Mouse (Mus musculus) lung, postnatal 14 days (tissue): ENCODE data around the gene Fxyd3.

ENCODE experiments used
- DNase-seq: peaks from one replicate; pipeline ENCODE4 v3.0.0; 2021

Fxyd3 gene

DNA sequence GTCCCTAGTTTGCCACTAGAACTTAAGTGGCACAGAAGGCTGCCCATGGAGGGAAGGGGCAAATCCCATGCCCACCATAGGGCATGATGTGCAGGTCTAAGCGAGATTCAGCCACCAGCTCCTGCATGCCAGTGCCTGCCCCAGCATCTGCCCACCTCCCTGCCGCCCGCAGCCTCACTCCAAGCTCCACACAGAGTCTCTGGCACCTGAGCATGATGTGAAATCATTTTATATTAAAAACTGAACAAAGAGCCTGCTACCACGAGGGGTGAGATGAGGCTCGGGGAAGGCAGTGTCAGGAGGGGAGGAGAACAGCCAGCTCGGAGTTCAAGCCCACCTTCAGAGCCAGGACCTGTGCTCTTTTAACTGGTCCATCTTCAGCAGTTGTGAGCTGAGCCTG is 6.2 kb downstream of the Fxyd3 start:
- DNase-seq: no peak

DNA sequence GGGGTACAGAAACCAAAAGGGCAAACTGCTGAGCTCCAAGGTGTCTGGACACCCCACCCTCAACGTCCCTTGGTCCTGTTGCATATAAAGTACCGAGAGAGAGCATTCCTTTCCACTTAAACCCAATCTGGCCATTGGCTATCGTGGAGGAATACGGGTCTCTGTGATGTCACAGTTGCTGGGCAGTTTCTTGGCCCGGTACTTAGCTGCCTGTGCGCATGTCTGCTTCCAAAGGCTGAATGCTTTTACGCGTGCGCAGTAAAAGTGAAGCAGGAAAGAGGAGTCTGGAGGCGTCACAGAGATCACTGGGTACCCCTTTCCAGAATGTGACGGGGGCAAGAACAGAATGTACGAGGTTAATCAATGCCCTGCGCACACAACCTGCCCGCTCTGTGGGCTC is 7.0 kb downstream of the Fxyd3 start:
- no peak for DNase-seq

DNA sequence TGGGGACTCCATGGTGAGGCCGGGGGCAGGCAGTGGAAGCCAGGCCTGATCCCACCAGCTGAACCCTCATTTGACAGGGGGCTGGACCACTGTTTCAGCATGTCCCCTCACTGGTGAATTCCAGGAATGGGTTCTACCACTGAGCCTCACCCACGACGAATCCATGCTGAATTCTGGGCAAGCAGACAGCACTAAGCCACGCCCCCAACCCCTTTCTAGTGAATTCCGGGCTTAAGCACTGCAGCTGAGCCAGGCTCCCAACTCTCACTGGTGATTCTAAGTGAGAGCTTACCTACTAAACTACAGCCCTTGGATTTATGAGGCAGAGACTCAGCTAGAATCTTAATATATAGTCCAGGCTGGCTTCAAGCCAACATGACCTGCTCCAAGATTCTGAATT is 8.7 kb downstream of the Fxyd3 start:
- DNase-seq: no peak

DNA sequence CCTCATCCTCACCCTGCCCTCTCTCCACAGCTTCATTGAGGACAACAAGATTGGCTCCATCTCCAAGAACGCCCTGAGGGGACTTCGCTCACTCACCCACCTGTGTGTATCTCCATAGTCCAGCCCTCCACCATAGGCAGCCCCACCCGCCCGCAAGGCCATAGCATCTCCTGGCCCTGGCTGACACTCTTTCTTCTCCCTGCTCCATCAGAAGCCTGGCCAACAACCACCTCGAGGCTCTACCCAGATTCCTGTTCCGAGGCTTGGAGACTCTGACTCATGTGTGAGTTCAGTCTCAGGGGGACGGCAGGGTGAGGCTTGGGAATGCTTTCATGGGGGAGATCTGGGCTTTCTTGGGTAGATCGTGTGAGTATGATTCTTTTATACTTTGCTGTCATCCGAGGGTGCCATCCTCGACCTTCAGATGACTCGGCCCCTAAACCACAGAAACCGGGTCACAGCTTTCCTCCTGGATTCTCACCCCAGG is 13.4 kb downstream of the Fxyd3 start:
- DNase-seq: no peak

DNA sequence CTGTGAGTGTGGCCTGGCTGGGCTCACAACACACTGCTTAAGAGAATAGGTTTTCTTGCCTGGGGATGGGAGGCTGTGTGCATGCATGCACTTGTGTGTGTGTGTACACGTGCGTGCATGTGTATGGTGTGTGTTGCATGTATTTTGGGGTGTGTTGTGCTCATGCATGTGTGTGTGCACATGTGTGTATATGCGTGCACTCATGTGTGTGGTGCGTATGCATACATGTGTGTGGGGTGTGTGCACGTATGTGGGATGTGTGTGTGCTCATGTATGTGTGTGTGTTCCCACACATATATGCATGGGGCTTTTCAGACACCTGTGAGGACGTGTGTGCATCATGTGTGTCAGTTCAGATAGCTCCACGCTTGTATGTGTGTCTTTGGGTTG is 15.9 kb downstream of the Fxyd3 start:
- no peak for DNase-seq

DNA sequence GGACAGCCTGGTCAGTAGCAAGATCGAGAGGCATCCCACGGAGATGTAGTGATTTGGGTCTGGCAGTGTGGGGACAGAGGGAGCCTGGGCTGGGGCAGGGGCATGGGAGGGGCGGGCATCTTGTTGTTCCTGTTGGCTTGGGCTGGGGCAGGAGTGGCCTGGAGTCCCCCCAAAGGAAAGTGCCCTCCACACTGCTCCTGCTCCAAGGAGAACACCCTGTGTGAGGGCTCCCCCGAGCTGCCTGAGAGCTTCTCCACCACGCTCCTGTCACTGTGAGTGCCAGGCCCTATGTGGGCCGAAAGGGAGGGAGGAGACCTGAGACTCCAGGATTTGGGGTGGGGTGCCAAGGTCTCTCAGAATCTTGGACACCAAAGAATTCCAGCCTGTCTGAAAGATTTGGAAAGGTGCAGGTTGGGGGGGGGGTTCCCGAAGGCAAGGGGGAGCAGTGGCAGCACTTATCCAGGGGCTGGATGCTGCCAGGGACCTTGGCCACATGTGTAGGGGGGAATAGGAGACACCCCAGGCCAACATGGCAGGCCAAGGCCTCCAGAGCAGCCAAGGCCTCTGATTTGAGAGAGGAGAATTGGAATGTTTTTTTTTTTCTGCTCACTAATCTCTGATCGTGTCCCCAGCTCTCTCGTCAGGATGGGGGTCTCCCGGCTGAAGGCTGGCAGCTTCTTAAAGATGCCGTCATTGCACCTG is 16.4 kb downstream of the Fxyd3 start:
- no peak for DNase-seq

DNA sequence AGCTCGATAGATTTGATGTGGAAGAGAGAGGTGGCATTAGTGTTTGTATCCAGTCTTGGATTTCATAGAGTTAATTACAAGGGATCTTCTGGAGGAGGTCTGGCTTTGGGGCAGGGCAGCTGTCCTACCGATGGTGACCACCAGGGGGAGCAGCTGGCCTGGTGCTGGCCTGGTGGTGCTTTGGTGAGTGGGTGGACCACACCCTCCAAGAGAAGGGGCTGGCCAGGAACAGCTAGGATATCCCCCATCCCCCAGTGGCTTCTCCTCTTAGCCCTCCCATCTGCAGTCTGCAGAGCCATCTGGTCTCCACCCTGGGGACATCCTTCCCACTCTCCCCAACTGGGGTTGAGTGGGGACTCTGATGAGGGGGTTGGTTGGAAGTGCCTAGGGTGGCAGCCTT is 17.4 kb downstream of the Fxyd3 start, which contains the start of gene Lgi4:
Gene Lgi4 (plus strand): TSS at position 235 of the 400 bp plus-strand sequence.
- DNase-seq: peak; percentile 87

DNA sequence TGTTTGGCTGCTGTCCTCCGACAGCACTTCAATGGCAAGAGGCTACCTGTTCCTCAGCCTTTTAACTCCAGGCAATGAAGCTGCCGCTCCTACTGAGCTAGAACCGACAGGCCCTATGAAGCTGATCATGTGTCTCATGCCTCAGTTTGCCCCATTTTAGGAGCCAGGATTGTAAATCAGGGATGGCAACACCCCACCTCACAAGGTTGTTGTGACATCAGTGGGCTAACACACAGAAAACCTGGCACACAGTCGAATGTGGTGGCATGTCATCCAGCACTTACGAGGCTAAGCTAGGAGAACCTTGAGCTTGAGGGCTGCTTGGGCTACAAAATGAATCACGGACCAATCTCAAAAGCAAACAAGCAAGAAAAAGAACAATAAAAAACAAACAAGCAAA is 18.3 kb downstream of the Fxyd3 start:
- no peak for DNase-seq

DNA sequence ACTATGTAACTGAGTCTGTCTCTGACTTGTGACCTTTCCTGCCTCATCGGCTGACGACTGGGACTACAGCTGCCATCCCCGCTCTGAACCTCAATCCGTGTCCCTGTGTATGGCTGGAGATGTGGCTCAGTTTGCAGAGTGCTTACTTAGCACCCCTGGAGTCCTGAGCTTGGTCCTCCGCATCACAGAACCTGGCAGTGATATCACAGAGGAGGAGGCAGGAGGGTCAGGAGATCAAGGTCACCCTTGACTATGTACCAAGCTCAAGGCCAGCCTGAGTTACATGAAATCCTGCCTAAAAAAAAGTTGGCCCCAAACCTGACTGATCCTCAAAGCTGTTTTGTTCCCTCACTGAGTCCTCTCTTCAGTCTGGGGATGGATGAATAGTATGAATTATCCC is 18.8 kb downstream of the Fxyd3 start:
- no peak for DNase-seq

DNA sequence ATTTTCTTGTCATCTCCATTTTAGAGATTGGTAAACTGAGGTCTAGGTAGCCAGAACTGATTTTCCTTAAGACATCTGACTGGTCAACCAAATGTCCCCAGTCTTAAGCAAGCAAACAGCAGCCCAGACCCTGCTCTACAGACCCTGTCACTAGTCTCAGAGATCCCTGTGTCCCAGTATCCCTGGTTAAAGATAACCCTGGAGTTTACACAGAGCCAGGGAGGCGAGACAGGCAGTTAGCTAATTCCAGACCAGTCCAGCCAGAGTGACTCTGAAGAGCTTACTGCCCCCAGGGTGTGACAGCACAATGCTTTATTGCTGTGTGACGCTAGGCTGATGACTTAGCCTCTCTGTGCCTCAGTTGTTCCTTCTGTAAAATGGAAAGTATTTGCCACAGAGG is 19.4 kb downstream of the Fxyd3 start, which contains the start of gene Fxyd1:
Gene Fxyd1 (minus strand): TSS at position 129 of the 400 bp plus-strand sequence.
- DNase-seq: no peak

DNA sequence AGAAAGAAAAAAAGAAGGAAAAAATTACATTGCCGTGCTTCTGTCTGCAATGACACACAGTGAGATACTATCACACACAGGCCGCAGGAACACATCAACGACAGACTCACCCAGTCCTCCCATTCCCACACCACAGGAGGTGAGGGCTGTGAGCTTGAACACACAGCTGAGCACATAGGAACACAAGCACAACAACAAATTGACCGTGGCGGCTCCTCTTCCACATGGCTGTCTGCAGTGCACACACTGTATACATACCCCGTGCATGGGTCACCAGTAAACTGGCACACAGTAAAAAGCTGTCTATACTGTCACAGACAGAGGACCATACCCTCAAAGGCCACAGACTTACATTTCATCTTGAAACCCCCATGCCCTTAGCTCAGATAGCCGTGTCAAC is 20.1 kb downstream of the Fxyd3 start:
- DNase-seq: no peak

DNA sequence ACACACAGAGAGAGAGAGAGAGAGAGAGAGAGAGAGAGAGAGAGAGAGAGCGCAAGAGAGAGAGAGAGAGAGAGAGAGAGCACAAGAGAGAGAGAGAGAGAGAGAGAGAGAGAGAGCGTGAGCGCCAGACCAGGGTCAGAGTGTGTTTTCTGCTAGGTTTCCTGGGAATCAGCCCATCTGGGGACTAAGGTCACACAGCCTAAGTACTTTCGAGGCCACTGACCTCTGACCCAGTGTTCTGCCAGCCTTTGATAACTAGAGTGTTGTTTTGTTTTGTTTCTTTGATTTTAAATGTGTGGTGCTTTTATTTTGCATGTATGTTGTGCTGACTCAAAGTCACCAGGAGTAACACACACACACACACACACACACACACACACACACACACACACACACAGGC is 20.6 kb downstream of the Fxyd3 start:
- DNase-seq: no peak

DNA sequence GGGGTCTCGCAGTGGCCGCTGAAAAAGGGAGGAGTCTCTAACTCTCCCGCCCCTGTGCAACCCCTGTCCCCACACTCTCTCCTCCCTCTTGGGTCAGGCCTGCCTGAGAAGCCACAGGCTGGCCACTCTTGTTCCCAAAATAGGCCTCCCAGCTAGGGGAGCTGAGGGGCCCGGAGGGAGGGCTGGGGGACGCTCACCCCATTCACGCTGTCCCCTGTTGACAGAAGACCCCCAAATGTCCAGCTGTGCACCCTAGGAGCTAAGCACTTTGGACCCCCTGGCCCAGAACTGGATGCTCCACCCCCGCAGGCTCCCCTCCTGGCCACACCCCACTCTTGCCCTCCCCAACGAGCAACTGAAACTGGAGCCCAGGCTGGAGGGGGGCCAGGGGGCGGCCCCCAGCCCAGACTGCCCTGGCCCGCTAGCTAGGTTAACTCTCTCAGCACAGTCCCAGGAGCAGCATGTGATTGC is 21.1 kb downstream of the Fxyd3 start:
- peak; percentile 78 for DNase-seq

DNA sequence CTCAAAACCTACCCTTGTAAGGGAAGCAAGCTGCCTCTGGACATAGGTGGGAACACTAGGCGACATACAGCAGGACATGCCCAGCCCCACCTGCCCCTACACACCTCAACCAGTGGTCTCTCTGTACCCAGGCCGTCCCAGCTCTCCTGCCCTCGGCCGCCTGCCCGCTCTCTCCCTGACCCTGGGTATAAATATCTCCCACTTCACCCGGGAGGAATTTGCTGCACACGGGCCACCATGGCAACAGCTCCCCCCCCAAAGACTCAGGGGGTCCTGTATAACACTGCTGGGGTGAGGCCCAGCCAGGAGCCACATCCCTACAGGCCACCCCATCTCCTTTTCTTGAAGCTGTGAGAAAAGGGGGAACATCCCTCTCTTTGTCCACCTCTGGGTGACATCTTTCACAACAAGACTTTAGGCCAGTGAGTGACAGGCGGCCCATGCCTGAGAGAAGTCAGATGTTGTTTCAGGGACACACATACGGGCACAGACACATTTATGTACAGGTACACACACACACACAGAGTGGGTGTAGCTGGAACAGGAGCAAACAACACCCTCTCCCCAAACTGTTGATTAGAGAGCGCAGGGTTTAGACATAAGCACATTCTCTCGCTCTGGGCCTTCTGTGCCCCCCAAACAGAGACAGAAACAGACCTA is 21.7 kb downstream of the Fxyd3 start:
- no peak for DNase-seq

DNA sequence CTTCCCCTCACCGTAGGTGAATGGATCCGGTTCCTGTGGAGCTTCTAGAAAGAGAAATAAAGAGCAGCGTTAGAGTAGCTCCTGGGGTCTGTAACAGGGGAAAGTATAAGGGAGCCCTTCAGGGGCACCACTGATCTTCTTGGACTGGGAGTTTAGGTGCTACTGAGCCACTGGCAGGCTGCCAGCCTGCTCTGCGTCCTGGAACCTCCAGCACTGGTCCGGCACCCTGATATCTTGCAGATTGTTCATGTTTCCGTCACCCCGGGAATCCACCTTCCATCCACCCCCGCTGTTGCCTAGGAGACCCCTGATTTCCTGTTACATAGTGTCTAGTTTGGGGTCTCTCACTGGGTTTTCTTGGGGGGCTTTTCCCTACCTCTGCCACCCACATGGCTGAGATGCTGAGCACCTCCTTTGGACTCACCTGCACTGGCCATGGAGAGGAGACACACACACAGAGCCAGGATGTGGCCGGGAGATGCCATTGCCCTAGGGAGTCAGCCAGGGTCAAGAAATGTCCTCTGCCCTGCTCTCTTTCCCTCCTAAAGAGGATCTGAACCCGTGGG is 22.5 kb downstream of the Fxyd3 start:
- no peak for DNase-seq

DNA sequence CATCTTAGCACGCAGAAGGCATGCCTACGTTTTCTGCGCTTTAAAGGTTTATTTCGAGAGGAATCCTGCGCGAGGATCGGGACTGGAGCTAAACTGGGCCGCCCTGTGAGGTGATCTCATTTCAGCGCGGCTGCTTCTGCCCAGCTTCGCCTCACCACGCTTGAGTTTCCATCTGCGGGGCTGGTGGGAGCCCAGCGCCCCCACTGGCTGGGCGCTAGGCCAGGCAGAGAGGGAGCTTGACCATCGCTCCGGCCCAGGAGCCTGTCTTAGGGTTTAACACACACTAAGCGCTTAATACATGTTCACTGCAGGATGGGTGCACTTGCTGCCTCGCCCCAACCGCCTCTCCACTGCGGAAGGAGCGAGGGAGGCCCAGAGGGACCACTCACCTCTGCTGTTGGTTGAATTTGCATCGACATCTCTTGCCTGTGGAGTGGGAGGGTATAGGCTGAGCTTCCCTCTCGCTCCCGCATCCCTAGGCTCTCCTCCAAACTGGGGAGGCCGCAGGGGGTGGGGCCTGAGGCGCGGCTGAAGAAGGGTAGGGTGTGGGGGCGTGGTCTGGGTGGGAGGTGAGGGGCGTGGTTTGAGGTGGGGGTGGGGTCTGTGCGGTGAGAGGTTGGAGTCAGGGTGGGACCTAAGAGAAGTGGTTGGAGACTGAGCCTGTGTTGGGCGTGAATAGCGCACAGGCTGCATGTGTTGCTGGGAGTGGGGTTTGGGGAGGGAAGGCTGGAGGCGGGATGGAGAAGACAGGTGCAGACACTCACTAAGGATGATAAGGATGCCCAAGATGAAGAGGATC is 23.7 kb downstream of the Fxyd3 start:
- DNase-seq: no peak

DNA sequence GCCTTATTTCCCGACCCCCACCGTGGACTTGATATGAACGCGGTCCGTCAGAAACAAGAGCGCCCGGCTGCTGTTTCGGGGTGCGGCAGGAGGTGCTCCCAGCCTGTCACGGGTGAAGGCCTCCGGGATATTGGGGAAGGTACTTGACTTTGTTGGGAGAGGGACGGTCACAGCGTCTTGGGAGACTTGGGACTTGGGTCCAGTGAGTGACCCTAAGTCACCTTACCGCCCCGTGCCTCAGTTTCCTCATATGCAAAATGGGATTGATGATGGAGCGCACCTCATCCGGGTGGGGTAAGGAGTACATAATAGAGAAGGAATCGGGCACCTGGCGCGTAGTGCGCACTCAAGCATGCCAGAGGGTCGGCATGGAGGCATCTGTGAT is 24.3 kb downstream of the Fxyd3 start:
- DNase-seq: no peak

DNA sequence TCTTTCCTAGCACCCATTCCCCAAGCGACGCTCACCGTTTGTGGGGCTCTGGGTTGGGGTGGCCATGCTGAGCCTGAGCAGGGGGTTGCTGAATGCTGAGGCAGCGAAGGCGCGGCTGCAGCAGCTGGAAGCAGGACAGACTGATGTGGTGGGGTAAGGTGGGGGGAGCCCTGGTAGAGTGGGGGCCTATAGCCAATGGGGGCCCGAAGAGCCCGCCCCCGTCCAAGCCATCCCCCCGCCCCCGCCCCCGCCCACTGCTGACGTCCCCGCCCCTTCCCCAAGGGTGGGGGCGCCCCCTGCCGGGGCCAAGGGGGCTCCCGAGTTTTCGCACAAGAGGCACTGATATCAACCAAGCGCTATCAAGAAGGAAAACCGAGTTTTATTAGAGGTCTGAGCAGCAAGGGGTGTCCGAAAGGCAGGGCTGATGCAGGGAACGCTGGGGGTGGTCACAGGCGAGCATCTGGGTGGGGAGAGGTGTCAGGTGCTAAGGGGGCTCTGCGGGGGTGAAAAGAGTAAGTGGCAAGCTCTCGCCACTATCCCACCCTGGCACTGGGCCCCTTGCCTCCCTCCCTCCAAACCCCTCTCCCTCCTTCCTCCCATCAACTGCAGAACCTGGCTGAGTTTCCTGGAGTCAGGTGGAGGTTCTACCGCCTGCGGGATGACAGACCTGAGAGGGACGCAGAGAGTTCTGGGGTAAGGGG is 25.0 kb downstream of the Fxyd3 start, which contains the start of gene Fxyd7:
Gene Fxyd7 (minus strand): TSS at position 147 of the 701 bp plus-strand sequence.
- no peak for DNase-seq

DNA sequence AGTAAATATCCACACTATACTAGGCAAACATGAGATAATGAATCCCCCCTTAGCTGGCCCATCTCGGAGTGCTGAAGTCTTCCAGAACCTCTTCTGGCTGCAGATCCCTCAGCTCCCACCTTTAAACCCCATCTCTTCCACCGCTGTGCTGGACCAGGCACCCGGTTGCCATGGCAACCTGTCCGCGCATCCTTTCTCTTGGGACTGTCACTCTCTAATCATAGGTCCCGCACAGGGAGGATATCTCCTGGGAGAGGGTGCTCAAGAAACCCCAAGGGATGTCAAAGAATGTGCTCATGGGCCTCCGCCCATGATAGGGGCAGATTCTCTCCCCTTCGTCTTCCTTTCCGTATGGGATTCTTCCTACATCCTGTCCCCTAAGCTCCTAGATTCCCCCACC is 25.6 kb downstream of the Fxyd3 start:
- DNase-seq: no peak

DNA sequence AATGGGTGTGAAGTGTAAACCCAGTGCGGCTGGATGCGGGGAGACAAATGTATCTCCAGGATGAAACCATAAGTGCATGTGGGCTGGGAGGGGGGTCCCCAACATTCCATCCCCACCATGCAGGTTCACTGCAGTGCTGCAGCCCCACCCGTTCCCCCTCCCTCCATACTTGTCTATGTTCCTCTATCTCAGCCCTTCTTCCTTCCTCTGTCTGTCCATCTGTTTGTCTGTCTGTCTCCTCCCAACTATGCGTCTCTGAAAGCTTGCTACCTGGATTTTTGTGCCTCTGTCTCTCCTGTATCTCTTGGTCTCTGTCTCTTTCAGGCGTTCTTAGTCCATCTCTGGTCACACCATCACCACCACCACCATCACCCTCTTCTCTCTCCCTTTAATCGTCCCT is 26.0 kb downstream of the Fxyd3 start:
- no peak for DNase-seq

DNA sequence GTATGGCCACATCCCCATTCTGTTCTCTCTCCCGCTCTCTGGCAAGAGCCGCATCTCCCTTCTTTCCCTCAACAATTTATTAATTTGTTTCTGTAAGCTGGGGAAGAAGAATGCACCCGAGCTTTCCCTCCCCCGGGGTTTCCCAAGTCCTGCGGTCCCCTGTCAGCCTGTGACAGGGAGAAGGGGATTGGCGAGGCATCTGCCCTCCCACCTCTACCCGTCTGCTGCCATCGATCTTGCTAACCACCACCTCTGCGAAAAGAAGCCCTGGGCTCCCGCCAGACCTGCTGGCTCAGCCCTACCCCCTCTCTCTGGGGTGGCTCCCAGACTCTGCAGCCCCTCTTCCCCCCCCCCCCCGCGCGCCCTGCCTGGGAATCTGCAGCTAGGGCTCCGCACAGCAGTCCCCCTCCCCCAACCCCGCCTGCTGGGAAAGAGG is 26.6 kb downstream of the Fxyd3 start:
- no peak for DNase-seq

DNA sequence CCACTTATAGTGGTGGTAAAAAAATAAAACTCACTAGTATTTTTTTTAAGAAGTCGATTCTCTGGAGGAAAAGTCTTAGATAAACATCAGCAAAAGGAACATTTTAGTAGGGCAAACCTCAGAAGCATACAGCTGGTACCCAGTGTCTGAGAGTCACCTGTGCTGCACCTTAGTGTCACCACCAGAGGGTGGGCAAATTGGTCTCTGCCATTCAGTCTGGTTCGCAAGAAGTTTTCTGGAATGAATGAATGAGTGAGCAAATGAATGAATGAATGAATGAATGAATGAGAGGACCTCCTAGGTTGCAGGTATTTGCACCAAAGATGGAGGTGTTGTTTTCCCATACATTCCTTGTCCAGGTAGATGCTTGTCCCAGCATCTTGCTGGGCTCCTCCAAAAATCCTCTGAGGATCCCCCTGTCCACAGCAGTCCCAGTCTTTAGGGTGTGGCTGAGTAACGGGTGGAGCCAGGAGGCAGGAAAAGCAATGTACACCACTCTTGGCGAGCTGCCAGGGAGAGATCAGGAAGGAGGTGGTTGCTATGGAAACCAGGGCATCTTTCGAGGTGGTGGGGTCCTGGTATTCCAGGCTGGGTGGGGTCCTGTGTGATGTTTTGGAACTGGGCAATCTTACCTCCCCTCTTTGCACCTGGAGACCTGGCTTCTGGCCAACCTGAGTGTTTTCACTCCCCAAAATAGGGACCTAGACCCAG is 27.2 kb downstream of the Fxyd3 start:
- DNase-seq: no peak
